ENCODE assay signal across 13 mouse cellular contexts in the genomic region with DNA sequence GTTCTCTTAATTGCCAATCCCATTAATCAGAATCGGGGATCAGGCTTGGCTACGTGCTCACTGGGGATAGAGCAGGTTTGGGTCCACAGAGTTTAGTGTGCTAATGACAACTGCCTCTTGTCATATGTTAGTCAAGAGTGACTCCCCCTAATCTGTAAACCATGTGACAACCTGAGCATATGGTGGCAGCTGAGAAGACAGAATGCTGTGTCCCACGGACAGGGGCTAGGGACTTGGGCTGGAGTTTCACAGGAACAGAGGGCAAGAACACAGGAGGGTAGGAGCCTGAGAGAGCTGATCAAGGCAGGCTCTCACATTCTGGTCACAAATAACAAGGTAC.
DNase-seq lines count a peak whose midpoint lies in the region; ATAC-seq lines count a peak whose summit lies in the region.
"Had no signal": no experiment of that assay in that cellular context is flagged by ENCODE, and none has a peak within 500 bp of the region (broad histone marks: within the 10 kb centered on the region; RNA-seq: fewer than 3 reads in every experiment).

No protein-coding gene starts in this region.

- WGBS in kidney, embryonic 15.5 days, result 26% methylated on average over 3 of the region's 3 CpGs
- WGBS in embryonic facial prominence, embryonic 11.5 days, result 33% methylated on average over 3 of the region's 3 CpGs
- WGBS in hindbrain, embryonic 13.5 days, result 27% methylated on average over 3 of the region's 3 CpGs
- 25% methylated on average over 3 of the region's 3 CpGs for WGBS in midbrain, embryonic 15.5 days

- 0 out of 2 replicates have a peak, but pooled peaks cover 3% of the 10 kb centered on the region for H3K27me3 ChIP-seq in kidney, embryonic 15.5 days
- no peaks in the 10 kb centered on the region for H3K27me3 ChIP-seq in embryonic facial prominence, embryonic 11.5 days (ENCODE audit: control insufficient read depth, insufficient read depth, low read length)
- no peaks in the 10 kb centered on the region for H3K27me3 ChIP-seq in hindbrain, embryonic 13.5 days
- H3K27me3 ChIP-seq in midbrain, embryonic 15.5 days (replicated peaks), result no peaks in the 10 kb centered on the region
- H3K27me3 ChIP-seq: stomach, embryonic 15.5 days had no signal

- H3K4me2 ChIP-seq in kidney, embryonic 15.5 days, result no peak overlapping the region
- no peak overlapping the region for H3K4me2 ChIP-seq in embryonic facial prominence, embryonic 11.5 days (ENCODE audit: low read depth, low read length)
- H3K4me2 ChIP-seq in hindbrain, embryonic 13.5 days, result 0 out of 2 replicates have a peak overlapping the region, but pooled peaks have one; percentile 15
- peak overlapping the region; percentile 10 for H3K4me2 ChIP-seq in midbrain, embryonic 15.5 days
- H3K4me2 ChIP-seq: stomach, embryonic 15.5 days had no signal

- no peaks in the 10 kb centered on the region for H3K36me3 ChIP-seq in kidney, embryonic 15.5 days
- no peaks in the 10 kb centered on the region for H3K36me3 ChIP-seq in embryonic facial prominence, embryonic 11.5 days (replicated peaks; ENCODE audit: control insufficient read depth, insufficient read depth, low read depth, low read length)
- H3K36me3 ChIP-seq in hindbrain, embryonic 13.5 days, result no peaks in the 10 kb centered on the region
- no peaks in the 10 kb centered on the region for H3K36me3 ChIP-seq in midbrain, embryonic 15.5 days (replicated peaks)
- H3K36me3 ChIP-seq: stomach, embryonic 15.5 days had no signal

- no peak overlapping the region for H3K4me3 ChIP-seq in kidney, embryonic 15.5 days (replicated peaks)
- no peak overlapping the region for H3K4me3 ChIP-seq in embryonic facial prominence, embryonic 11.5 days (ENCODE audit: low read depth, low read length)
- H3K4me3 ChIP-seq in hindbrain, embryonic 13.5 days, result no peak overlapping the region
- H3K4me3 ChIP-seq in midbrain, embryonic 15.5 days, result no peak overlapping the region
- H3K4me3 ChIP-seq: stomach, embryonic 15.5 days had no signal

- no peak overlapping the region for H3K9ac ChIP-seq in kidney, embryonic 15.5 days
- H3K9ac ChIP-seq in embryonic facial prominence, embryonic 11.5 days (replicated peaks; ENCODE audit: low read length), result no peak overlapping the region
- no peak overlapping the region for H3K9ac ChIP-seq in hindbrain, embryonic 13.5 days
- H3K9ac ChIP-seq in midbrain, embryonic 15.5 days, result no peak overlapping the region; the same call in 1 of the 2 replicates
- H3K9ac ChIP-seq: stomach, embryonic 15.5 days had no signal

- DNase-seq in kidney, postnatal 10 days, result no peak
- DNase-seq in embryonic facial prominence, embryonic 11.5 days (ENCODE audit: low spot score), result no peak
- DNase-seq in thymus, adult 18-20 months, result no peak
- no peak for DNase-seq in lung, adult 18-20 months
- no peak for DNase-seq in gastrocnemius, postnatal 4 days (ENCODE audit: low spot score in 2 of 2)
- DNase-seq: heart, postnatal 10 days; kidney, postnatal 25 days; lung, postnatal 14 days; thymus, postnatal 36 days had no signal

- no peaks in the 10 kb centered on the region for H3K9me3 ChIP-seq in kidney, embryonic 15.5 days (replicated peaks)
- no peaks in the 10 kb centered on the region for H3K9me3 ChIP-seq in embryonic facial prominence, embryonic 11.5 days (replicated peaks; ENCODE audit: control insufficient read depth, low read length)
- H3K9me3 ChIP-seq in hindbrain, embryonic 13.5 days, result 0 out of 2 replicates have a peak, but pooled peaks cover 9% of the 10 kb centered on the region
- H3K9me3 ChIP-seq in midbrain, embryonic 15.5 days, result no peaks in the 10 kb centered on the region; the same call in 1 of the 2 replicates
- H3K9me3 ChIP-seq: stomach, embryonic 15.5 days had no signal

- peaks cover 10% of the 10 kb centered on the region for H3K4me1 ChIP-seq in kidney, embryonic 15.5 days
- no peaks in the 10 kb centered on the region; the same call in 1 of the 2 replicates for H3K4me1 ChIP-seq in embryonic facial prominence, embryonic 11.5 days (ENCODE audit: control insufficient read depth, insufficient read depth, low read length)
- peaks cover 17% of the 10 kb centered on the region for H3K4me1 ChIP-seq in hindbrain, embryonic 13.5 days (replicated peaks)
- peaks cover 10% of the 10 kb centered on the region for H3K4me1 ChIP-seq in midbrain, embryonic 15.5 days
- H3K4me1 ChIP-seq: stomach, embryonic 15.5 days had no signal

- peak; percentile 74 for ATAC-seq in kidney, embryonic 15.5 days (replicated peaks; ENCODE audit: low FRiP score)
- ATAC-seq in embryonic facial prominence, embryonic 11.5 days (replicated peaks; ENCODE audit: insufficient number of reproducible peaks, low FRiP score, low TSS enrichment, low read depth), result peak; percentile 78
- peak; percentile 80 for ATAC-seq in hindbrain, embryonic 13.5 days (ENCODE audit: low FRiP score)
- ATAC-seq in midbrain, embryonic 15.5 days (replicated peaks), result peak; percentile 56

- H3K27ac ChIP-seq in kidney, embryonic 15.5 days, result 0 out of 2 replicates have a peak overlapping the region, but pooled peaks have one; percentile 11
- no peak overlapping the region for H3K27ac ChIP-seq in embryonic facial prominence, embryonic 11.5 days (replicated peaks; ENCODE audit: low read depth, low read length)
- peak overlapping the region; percentile 78 for H3K27ac ChIP-seq in hindbrain, embryonic 13.5 days
- H3K27ac ChIP-seq in midbrain, embryonic 15.5 days, result peak overlapping the region; percentile 54
- H3K27ac ChIP-seq: stomach, embryonic 15.5 days had no signal

Comparison
In these comparisons a context has a peak if more than half of its experiments do, and no peak if none do; other contexts are left out.
1. H3K4me2 ChIP-seq: peak in hindbrain, embryonic 13.5 days (single experiment) and midbrain, embryonic 15.5 days (single experiment); none in kidney, embryonic 15.5 days (single experiment) and embryonic facial prominence, embryonic 11.5 days (single experiment).
2. Peak in every context shown above with its lines, with median percentiles within 50 percentile points of each other: ATAC-seq.